Mouse (Mus musculus) heart, adult 2 months (tissue): ENCODE results near the gene Tmem202. TPM values are rescaled to one million over a fixed set of nuclear protein-coding genes. Genes with fewer than 3 reads are reported as not detected.
A peak's percentile ranks its signal among the peaks of the same experiment; 100 is the strongest.

Experiments used
- DNase-seq, 2 experiments: peaks; one replicate each; pipeline ENCODE4 v3.0.0; 2021
- H3K27ac ChIP-seq: fragments of 200-600 bp; 2 replicates; pipeline ENCODE4 v1.8.1; 2022
- H3K27me3 ChIP-seq: fragments of 200-500 bp; 2 replicates; pipeline ENCODE4 v1.6.1; 2012; ENCODE audit warnings: mild to moderate bottlenecking, low read length, inconsistent platforms, mixed read lengths; ENCODE audit not compliant: control insufficient read depth, insufficient read depth
- H3K36me3 ChIP-seq: fragments of 200-500 bp; 2 replicates; pipeline ENCODE4 v1.6.1; 2012; ENCODE audit warnings: low read length, inconsistent platforms; ENCODE audit not compliant: control insufficient read depth, insufficient read depth
- H3K4me1 ChIP-seq: fragments of 200-500 bp; 2 replicates; pipeline ENCODE4 v1.6.1; 2011; ENCODE audit warnings: low read length; ENCODE audit not compliant: control insufficient read depth, insufficient read depth
- H3K4me3 ChIP-seq: fragments of 200-600 bp; 2 replicates; pipeline ENCODE4 v1.8.1; 2022
- H3K79me2 ChIP-seq: fragments of 200-500 bp; replicated peaks from 2 replicates; pipeline ENCODE4 v1.6.1; 2012; ENCODE audit warnings: mild to moderate bottlenecking, inconsistent platforms, low read length, moderate library complexity, mixed read lengths; ENCODE audit not compliant: control insufficient read depth, insufficient read depth
- H3K9ac ChIP-seq: fragments of 200-500 bp; 2 replicates; pipeline ENCODE4 v1.6.1; 2012; ENCODE audit warnings: low read depth, mild to moderate bottlenecking, control low read depth, inconsistent platforms, low read length, mixed read lengths
- CTCF ChIP-seq: fragments of 200-600 bp; IDR thresholded peaks from 2 replicates; pipeline ENCODE4 v1.8.1; 2022; ENCODE audit warnings: antibody characterized with exemption, mild to moderate bottlenecking, moderate library complexity
- EP300 ChIP-seq: fragments of 200-500 bp; IDR thresholded peaks from 2 replicates; pipeline ENCODE4 v1.6.1; 2011; ENCODE audit warnings: low read depth, low read length, control low read depth; ENCODE audit not compliant: insufficient read depth
- POLR2A ChIP-seq: fragments of 200-500 bp; IDR thresholded peaks from 2 replicates; pipeline ENCODE4 v1.6.1; 2011; ENCODE audit warnings: mild to moderate bottlenecking, low read depth, low read length, control low read depth; ENCODE audit not compliant: insufficient read depth
- WGBS: fragments of 180-500 bp; shearing (Covaris S2); methylation state at CpG from one replicate; pipeline ENCODE4 v1.1.7; 2018; 5-methylcytosine and 5-hydroxymethylcytosine counted together
- intact Hi-C: fragments of 180-260 bp; cut with DNase I; formaldehyde crosslinking; loops from one replicate; pipeline ENCODE4 v1.15.1; 2025
- polyA plus RNA-seq: library from polyadenylated mRNA; depleted of rRNA; stranded (reverse); fragments of >200 nt; gene quantifications from 2 replicates; pipeline ENCODE4 v1.2.3, GENCODE M21; 2012
- total RNA-seq, 2 experiments: library from RNA; stranded (reverse); gene quantifications; 2 replicates each; pipeline ENCODE4 v1.2.3; 2021

The Tmem202 gene
- total and polyA plus RNA-seq, 3 experiments: 0.16 to 0.84 (median 0.37) TPM

GRCm38 (mm10) chr9:59577844-59578504 is 38.3 kb upstream of the Tmem202 start, which contains the start of gene Celf6:
Gene Celf6 (plus strand): TSS chr9:59577917.
- Histone ChIP-seq H3K79me2 (no peaks in the 10 kb centered on the region), H3K9ac (no peak within 1 kb of the TSS), H3K4me3 (peak within 1 kb of the TSS; percentile 41), H3K4me1 (no peaks in the 10 kb centered on the region), H3K27ac (no peak within 1 kb of the TSS), H3K36me3 (no peaks in the 10 kb centered on the region), H3K27me3 (peaks cover 2% of the 10 kb centered on the region; the same call in 1 of the 2 replicates)
- TF ChIP-seq EP300: no peak
- TF ChIP-seq POLR2A: no peak
- no peak for TF ChIP-seq CTCF
- intact Hi-C loops: no loop called here
- WGBS: 1% methylated on average over 58 of the region's 61 CpGs
- peak; percentile 72 to 75 for DNase-seq

GRCm38 (mm10) chr9:59577401-59577800 is 37.8 kb upstream of the Tmem202 start:
- H3K36me3 ChIP-seq: no peaks in the 10 kb centered on the region
- H3K79me2 ChIP-seq: no peaks in the 10 kb centered on the region
- intact Hi-C loops: no loop called here
- WGBS: 6% methylated on average over 13 of the region's 13 CpGs
- H3K4me3 ChIP-seq: no peak overlapping the region; the same call in 1 of the 2 replicates
- peaks cover 2% of the 10 kb centered on the region; the same call in 1 of the 2 replicates for H3K27me3 ChIP-seq
- H3K27ac ChIP-seq: no peak overlapping the region
- no peak for DNase-seq
- H3K9ac ChIP-seq: no peak overlapping the region
- TF ChIP-seq EP300: no peak
- TF ChIP-seq POLR2A: no peak
- no peak for TF ChIP-seq CTCF
- no peaks in the 10 kb centered on the region for H3K4me1 ChIP-seq

GRCm38 (mm10) chr9:59571852-59572251 is 32.2 kb upstream of the Tmem202 start:
- intact Hi-C loops: no loop called here
- no peaks in the 10 kb centered on the region for H3K36me3 ChIP-seq
- H3K4me1 ChIP-seq: peaks cover 2% of the 10 kb centered on the region; the same call in 1 of the 2 replicates
- no peak for DNase-seq
- H3K9ac ChIP-seq: no peak overlapping the region
- H3K27ac ChIP-seq: no peak overlapping the region
- 72% methylated on average over 2 of the region's 2 CpGs for WGBS
- TF ChIP-seq CTCF (no peak), POLR2A (no peak), EP300 (no peak)
- no peaks in the 10 kb centered on the region for H3K79me2 ChIP-seq
- H3K4me3 ChIP-seq: no peak overlapping the region
- H3K27me3 ChIP-seq: no peaks in the 10 kb centered on the region

GRCm38 (mm10) chr9:59567111-59567510 is 27.5 kb upstream of the Tmem202 start:
- no peak overlapping the region for H3K27ac ChIP-seq
- no peaks in the 10 kb centered on the region for H3K79me2 ChIP-seq
- H3K4me1 ChIP-seq: peaks cover 2% of the 10 kb centered on the region; the same call in 1 of the 2 replicates
- DNase-seq: peak; percentile 57 to 66
- H3K9ac ChIP-seq: no peak overlapping the region
- H3K36me3 ChIP-seq: no peaks in the 10 kb centered on the region
- H3K27me3 ChIP-seq: no peaks in the 10 kb centered on the region
- intact Hi-C loops: loop anchor here (1.0 to 5.0 kb wide), 4 partner anchors 18 to 230 kb away; partner anchors contain the start of gene Arih1
- TF ChIP-seq POLR2A (no peak), EP300 (peak; percentile 70; the same call in 1 of the 2 replicates), CTCF (peak; percentile 79)
- no peak overlapping the region for H3K4me3 ChIP-seq
- 11% methylated on average over 6 of the region's 6 CpGs for WGBS

- Histone ChIP-seq H3K9ac (no peak overlapping the region), H3K79me2 (no peaks in the 10 kb centered on the region), H3K4me3 (no peak overlapping the region), H3K4me1 (peaks cover 2% of the 10 kb centered on the region; the same call in 1 of the 2 replicates), H3K27ac (no peak overlapping the region), H3K27me3 (no peaks in the 10 kb centered on the region), H3K36me3 (no peaks in the 10 kb centered on the region)
- WGBS: 16% methylated on average over 4 of the region's 4 CpGs
- peak; percentile 81 to 85 for DNase-seq
- peak; percentile 96 for TF ChIP-seq CTCF
- peak; percentile 66; the same call in 1 of the 2 replicates for TF ChIP-seq EP300
- no peak for TF ChIP-seq POLR2A
- intact Hi-C loops: loop anchor here (5.0 kb wide), 3 partner anchors 78 to 228 kb away; partner anchors contain the start of gene Arih1
Measured at GRCm38 (mm10) chr9:59565600-59565999, 26.0 kb upstream of the Tmem202 start.

GRCm38 (mm10) chr9:59553719-59554118 is 14.1 kb upstream of the Tmem202 start:
- WGBS: 66% methylated on average over 4 of the region's 4 CpGs
- H3K27me3 ChIP-seq: no peaks in the 10 kb centered on the region
- peaks cover 13% of the 10 kb centered on the region for H3K4me1 ChIP-seq
- H3K79me2 ChIP-seq: 0 out of 2 replicates have a peak, but pooled peaks cover 1% of the 10 kb centered on the region
- no peak overlapping the region for H3K4me3 ChIP-seq
- H3K27ac ChIP-seq: no peak overlapping the region
- no peak overlapping the region for H3K9ac ChIP-seq
- no peak for TF ChIP-seq EP300
- TF ChIP-seq POLR2A: no peak
- no peak for TF ChIP-seq CTCF
- DNase-seq: no peak
- intact Hi-C loops: loop anchor here (5.0 kb wide), 1 partner anchor 66 kb away; the partner anchor contains the start of gene Arih1
- H3K36me3 ChIP-seq: no peaks in the 10 kb centered on the region; the same call in 1 of the 2 replicates
